Mouse (Mus musculus): ENCODE measurements around the gene Sstr2.

DNA sequence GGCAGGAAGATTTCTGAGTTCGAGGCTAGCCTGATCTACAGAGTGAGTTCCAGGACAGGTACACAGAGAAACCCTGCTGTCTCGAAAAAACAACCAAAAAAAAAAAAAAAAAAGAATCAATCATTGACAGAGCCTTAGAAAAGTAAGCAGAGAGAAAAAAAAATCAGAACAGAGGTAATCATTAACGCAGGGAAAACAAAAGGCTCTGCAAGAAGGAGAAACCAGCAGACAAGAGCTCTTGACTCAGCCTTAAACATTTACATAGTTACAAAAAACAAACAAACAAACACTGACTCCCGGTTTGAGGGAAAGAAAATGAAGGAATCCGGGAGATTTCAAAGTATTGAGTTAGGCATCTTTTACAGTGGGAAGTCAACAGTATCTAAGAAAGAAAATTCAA lies 9.6 kb upstream of the Sstr2 start:
- TF ChIP-seq CTCF (IDR thresholded peaks at IDR 0.05; ENCODE audit: low read depth) (no peak), EP300 (IDR thresholded peaks at IDR 0.05; ENCODE audit: low read depth) (no peak)
